Mouse (Mus musculus) frontal cortex, adult (tissue): ENCODE data around the gene Lgr6.
"Not testable (repeated sequence)": the region's sequence is repeated elsewhere in the genome, so short reads cannot be mapped to it uniquely, and the experiment has no call there.

Experiments used
- ATAC-seq: cut with Nextera tagmentation; 2 replicates; pipeline ENCODE4 v1.9.2; 2017; ENCODE audit warnings: mild to moderate bottlenecking, moderate library complexity, mixed read lengths; ENCODE audit not compliant: low TSS enrichment

The Lgr6 gene

DNA sequence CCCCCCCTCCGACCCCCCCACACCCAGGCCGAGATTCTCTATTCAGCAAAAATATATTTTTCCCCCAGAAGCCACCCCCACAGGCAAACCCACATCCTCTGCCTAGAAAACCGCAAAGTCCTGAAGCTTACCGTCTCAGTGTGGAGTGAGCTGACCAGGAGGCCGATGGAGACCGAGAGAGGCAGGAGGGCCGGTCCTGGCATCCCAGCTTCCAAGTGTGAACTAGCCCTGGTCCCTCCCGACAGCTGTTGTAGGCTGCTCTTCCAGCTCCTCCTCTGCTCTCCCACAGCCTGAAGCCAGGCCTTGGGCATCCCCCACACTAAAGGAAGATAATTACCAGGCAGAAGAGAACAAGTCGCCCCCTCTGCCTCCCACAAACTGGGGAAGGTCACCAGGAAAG lies 23.9 kb upstream of the Lgr6 start:
- ATAC-seq, result no peak

- 0 out of 2 replicates have a peak, but pooled peaks have one; percentile 14 for ATAC-seq
Measured at GRCm38 (mm10) chr1:135128011-135128441, 22.9 kb upstream of the Lgr6 start.

- peak; percentile 86 for ATAC-seq
Measured at GRCm38 (mm10) chr1:135126443-135127027, 21.5 kb upstream of the Lgr6 start.

DNA sequence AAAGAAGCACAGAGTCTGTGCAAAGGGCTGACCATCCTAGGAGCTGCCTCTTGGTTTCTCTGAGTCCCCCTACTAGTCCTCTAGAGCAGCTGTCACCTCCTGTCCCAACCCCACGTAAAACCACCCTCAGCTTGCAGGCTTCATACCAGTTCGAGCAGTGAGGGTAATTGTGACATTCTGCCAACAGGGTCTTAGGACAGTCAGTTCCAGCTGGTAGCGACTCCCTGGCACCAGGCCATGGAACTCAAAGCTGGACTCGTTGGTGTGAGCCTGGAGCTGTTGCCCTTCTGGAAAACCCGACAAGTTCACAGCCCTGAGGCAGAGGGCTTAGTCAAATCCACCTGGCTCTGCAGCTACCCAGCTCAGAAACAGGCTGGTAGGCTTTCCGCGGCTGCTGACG lies 20.9 kb upstream of the Lgr6 start:
- peak; percentile 18; the same call in 1 of the 2 replicates for ATAC-seq

DNA sequence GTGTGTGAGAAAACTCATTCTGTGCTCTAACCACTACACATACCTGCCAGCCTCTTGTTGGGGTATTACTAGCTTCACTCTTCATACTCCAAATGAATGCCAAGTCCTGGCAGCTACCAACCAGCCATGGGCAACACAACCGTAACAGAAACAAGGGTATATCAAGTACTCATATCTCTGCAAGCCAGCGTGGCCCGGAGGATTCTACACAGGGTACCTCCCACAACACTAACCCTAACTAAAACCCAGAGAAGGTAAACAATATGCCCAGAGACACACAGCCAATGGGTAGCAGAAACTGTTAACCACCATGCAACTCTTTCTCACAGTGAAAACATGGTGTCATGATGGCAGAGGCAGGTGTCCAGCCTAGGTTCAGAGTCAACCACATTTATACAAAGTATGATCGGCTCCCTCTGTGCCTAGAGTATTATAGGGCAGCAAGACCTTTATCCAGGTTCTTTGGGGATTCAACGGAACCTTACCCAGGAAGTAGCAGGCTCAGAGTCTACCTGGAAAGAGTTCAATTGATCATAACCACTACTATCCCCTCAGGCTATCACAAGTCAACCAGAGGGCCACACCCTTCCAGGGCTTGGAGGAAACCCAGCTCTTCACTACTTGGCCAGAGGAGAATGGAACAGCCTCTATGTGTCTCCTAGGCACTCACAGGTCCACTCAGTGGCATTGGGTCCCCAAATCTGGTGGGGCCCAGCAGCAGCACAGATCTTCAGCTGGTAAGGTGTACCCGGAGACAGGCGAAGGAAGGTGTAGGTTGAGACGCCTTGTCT lies 19.7 kb upstream of the Lgr6 start:
- ATAC-seq, result no peak

DNA sequence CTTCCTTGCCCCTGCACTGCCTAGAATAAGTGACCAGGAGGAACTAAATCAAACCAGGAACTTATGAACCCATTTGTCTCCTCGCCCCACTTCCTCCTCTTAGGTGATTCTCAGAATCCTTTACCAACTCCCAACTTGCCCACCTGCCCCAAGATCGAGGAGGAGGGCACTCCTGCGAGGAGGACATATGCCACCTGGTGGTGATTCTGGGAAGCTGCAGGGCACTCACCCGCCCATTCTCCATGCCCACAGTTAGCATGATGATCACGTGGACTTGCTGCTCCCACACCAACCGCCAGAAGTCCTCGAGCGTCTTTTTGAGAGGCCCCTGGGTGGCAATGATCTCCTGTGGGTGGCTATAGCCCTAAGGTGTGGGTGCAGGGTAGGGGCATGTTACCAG lies 7.6 kb upstream of the Lgr6 start:
- peak; percentile 85 for ATAC-seq

GRCm38 (mm10) chr1:135111271-135111670 lies 6.2 kb upstream of the Lgr6 start:
- ATAC-seq, result not testable (repeated sequence)

- peak; percentile 69 for ATAC-seq
Measured at GRCm38 (mm10) chr1:135110075-135110474, 5.0 kb upstream of the Lgr6 start.

GRCm38 (mm10) chr1:135108611-135109010 lies 3.5 kb upstream of the Lgr6 start:
- no peak for ATAC-seq

- ATAC-seq, result peak; percentile 60
Measured at GRCm38 (mm10) chr1:135105951-135106350, 875 bp upstream of the Lgr6 start.

DNA sequence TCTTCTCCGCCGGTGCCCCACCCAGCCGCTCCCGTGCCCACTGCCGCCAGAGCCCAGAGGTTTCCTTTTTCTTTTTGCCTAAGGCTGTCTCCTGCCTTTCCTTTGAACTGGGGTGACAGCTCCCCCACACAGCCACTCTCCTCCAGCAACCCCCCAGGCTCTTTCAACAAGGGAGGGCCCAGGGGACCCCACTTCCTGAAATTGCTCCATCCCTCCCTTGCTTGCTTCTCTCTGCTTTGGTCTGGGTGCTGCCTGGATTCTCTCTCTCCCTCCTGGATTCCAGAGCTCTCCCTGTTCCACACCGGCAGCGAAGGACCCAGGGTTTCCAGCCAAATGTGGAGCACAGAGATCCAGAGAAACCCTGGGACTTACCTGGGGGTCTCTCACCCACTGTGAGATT lies 4.7 kb downstream of the Lgr6 start:
- no peak for ATAC-seq

DNA sequence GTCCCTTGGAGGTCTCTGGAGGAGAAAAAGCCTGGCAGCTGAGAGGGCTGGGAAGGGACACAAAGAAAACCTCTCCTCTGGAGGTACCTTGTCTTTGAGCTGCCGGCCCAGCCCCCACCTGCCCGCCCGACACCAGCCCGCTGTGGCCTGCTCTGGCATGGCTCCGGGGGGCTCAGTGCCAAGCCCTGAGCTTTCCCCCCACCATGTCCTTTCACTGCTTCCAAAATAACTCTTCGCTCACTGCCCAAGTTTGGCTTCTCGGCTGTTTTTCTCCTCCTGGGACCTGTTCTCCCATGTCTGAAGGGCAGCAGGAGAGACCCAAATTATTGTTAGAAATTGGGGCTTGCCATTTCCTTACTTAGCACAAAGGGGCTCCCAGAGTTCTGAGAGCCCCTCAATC lies 6.6 kb downstream of the Lgr6 start:
- no peak for ATAC-seq

- ATAC-seq, result no peak
Measured at GRCm38 (mm10) chr1:135097441-135097840, 7.6 kb downstream of the Lgr6 start.

DNA sequence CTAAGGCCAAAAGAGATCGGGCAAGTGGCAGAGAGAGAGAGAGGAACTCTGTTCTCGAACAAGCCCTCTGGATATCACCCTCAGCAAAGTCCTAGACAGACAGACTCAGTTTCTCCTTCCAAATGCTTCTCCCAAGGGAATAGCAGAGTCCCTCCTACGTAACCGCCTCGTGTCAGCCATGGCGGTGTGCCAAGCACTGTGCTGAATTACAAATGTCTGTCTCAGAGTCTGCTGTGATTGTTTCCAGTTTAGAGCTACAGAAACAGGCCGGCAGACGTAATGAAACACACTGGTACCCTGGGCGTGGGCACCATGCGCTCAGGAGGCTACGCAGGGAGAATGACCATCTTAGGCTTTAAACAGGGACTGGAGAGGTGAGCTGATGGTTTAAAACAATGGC lies 8.8 kb downstream of the Lgr6 start:
- ATAC-seq, result peak; percentile 47

GRCm38 (mm10) chr1:135095189-135095588 lies 9.9 kb downstream of the Lgr6 start:
- ATAC-seq, result no peak

GRCm38 (mm10) chr1:135094723-135095122 lies 10.4 kb downstream of the Lgr6 start:
- no peak for ATAC-seq

- no peak for ATAC-seq
Measured at GRCm38 (mm10) chr1:135090914-135091313, 14.2 kb downstream of the Lgr6 start.

DNA sequence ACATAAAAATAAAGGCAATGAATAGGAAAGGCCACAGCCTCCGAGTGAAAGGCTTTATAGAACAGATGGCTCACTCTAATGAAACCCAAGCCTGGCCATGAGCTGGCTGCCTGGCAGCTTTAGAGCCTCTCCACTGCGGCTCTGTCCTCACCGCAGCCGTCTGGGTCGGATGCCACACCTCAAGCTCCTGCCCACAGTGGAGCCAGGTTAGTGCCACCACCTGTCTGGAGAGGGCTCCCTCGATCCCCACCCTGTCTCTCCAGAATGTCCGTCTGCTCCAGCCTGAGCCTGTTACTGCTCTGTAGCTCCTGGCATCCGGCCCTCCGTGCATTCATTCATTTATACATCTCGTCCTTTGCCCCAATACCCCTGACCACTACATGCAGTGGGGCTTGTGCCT lies 15.4 kb downstream of the Lgr6 start:
- no peak for ATAC-seq

GRCm38 (mm10) chr1:135087414-135087813 lies 17.7 kb downstream of the Lgr6 start:
- ATAC-seq, result no peak

- ATAC-seq, result no peak
Measured at GRCm38 (mm10) chr1:135086015-135086414, 19.1 kb downstream of the Lgr6 start.

DNA sequence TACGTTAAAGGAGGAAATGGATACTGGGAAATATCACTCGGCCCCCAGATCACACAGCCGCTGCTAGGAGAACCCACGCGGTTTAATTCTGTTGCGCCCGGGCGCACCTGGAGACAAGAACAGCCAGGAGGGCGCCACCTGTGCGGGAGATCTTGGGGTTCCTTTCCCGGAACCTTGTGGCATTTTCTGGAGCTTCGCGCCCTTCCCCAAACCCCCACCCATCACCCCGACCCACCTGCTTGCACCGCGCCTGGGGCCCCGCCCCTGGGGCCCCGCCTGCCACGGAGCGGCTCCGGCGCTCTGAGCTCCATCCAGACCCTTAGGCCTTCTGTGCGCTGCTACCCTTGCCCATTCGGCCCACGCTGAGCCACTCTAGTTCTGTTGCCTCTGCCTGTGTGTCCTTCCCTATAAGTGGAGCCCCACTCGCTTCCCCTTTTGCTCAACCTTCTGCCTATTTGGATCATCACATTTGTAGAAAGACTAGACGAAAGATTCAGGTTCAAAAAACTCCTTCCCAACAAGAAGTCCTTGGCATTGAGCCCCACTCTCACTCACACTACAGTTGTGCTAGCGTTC lies 19.7 kb downstream of the Lgr6 start:
- no peak for ATAC-seq

DNA sequence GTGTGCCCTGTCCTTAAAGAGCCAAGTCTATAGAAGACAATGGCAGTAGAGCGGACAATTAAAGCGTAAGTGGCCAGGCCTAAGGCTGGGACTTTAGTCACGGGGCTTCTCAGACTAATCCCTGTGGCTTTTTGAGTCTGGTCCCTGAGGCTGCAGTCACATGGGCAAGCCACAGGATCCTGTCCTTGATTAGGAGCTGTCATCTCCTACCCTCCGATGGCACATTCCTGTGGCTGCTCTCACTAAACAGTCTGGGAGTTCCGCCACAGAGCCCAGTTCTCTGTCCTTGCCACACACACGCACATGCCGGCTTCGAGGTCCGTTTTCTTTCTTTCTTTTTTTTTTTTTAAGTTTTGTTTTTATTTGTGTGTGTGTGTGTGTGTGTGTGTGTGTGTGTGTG lies 21.6 kb downstream of the Lgr6 start:
- ATAC-seq, result no peak

DNA sequence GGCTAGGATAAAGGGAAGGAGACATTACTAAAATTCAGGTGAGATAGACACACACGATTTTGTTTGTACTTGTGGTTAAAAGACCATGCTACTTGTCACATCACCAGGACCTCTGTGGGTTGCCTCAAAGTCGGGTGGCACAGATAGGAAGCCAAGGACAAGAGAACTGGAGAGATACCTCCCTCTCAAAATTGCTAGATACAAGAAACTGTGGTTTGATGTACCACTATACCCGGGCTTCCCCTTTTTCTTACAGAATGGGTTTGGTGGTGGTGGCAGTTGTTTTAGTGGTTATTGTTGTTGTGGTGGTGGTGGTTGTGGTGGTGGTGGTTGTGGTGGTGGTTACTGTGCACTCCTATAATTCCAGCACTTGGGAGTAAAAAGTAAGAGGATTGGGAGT lies 22.8 kb downstream of the Lgr6 start:
- ATAC-seq, result no peak
